Mouse (Mus musculus): Measurements from ENCODE around the gene Fam69a. TPM values are rescaled to one million over a fixed set of nuclear protein-coding genes. Genes with fewer than 3 reads are reported as not detected.
"Not testable (repeated sequence)": the region's sequence is repeated elsewhere in the genome, so short reads cannot be mapped to it uniquely, and the experiment has no call there.

The Fam69a gene
- total and polyA plus RNA-seq, 2 experiments from 2014 or later, result 5.7 to 18.6 TPM

DNA sequence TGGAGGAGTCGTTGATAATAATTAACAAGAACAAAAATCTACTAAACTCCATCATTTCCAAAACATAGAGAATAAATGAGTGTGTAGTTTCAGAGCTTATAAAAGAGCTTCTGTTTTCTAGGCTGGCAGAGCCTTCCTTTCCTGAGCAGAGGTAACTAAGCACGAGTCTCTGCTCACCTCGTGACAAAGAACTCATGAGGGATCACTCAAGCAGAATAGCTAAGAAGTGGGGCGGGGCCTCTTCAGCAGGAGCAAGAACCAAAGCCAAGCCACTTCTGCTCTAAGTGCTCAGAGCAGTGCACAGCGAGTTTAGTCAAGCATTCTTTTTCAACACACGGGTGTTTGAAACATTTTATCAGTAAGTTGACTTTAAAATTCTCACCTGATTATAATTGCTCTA lies 45.7 kb downstream of the Fam69a start:
- H3K27ac ChIP-seq (ENCODE audit: low read depth), result no peak overlapping the region
- ATAC-seq (ENCODE audit: insufficient read depth, low read depth) (no peak), DNase-seq (ENCODE audit: low spot score) (no peak)
- no peak overlapping the region for H3K4me2 ChIP-seq (ENCODE audit: low read depth, low read length)
- H3K4me1 ChIP-seq (ENCODE audit: control insufficient read depth, insufficient read depth), result peaks cover 5% of the 10 kb centered on the region; the same call in 1 of the 2 replicates
- H3K36me3 ChIP-seq (replicated peaks; ENCODE audit: control insufficient read depth, insufficient read depth, low read length), result no peaks in the 10 kb centered on the region
- 0 out of 2 replicates have a peak, but pooled peaks cover 2% of the 10 kb centered on the region for H3K9me3 ChIP-seq (replicated peaks; ENCODE audit: control insufficient read depth, low read length)
- H3K9ac ChIP-seq (replicated peaks; ENCODE audit: low read depth, low read length), result no peak overlapping the region
- TF ChIP-seq EP300 (IDR thresholded peaks at IDR 0.05; ENCODE audit: low read depth) (no peak), CTCF (IDR thresholded peaks at IDR 0.05; ENCODE audit: low read depth) (no peak)
- WGBS, result 33% methylated on average over 6 of the region's 6 CpGs
- no peak overlapping the region for H3K4me3 ChIP-seq (ENCODE audit: low read depth, low read length)
- H3K27me3 ChIP-seq (ENCODE audit: control insufficient read depth, insufficient read depth, low read length), result no peaks in the 10 kb centered on the region

DNA sequence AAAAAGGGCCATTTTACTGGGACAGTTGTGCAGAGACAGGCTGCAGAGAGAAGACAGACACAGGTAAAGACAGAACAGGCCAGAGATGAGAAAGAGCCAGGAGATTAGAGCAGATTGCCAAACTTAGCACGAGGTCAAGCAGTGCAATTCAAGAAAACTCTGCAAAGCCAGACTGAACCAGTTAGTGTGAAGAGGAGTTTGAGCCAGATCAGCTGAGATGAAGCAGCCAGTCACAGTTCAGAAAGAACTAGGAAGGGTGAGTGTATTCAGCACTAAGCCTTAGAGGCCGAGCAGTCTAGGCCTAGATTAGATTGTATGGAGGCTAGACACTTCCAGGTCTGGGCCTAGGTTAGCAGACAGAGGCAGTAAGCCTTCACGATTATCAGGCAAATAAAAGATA lies 47.2 kb downstream of the Fam69a start:
- WGBS, result 65% methylated on average over 3 of the region's 3 CpGs
- Histone ChIP-seq H3K4me3 (ENCODE audit: low read depth, low read length) (no peak overlapping the region), H3K27ac (ENCODE audit: low read depth) (no peak overlapping the region), H3K9ac (replicated peaks; ENCODE audit: low read depth, low read length) (no peak overlapping the region), H3K27me3 (ENCODE audit: control insufficient read depth, insufficient read depth, low read length) (no peaks in the 10 kb centered on the region), H3K9me3 (replicated peaks; ENCODE audit: control insufficient read depth, low read length) (no peaks in the 10 kb centered on the region), H3K4me1 (ENCODE audit: control insufficient read depth, insufficient read depth) (0 out of 2 replicates have a peak, but pooled peaks cover 5% of the 10 kb centered on the region), H3K4me2 (ENCODE audit: low read depth, low read length) (no peak overlapping the region), H3K36me3 (replicated peaks; ENCODE audit: control insufficient read depth, insufficient read depth, low read length) (no peaks in the 10 kb centered on the region)
- TF ChIP-seq EP300 (IDR thresholded peaks at IDR 0.05; ENCODE audit: low read depth) (no peak), CTCF (IDR thresholded peaks at IDR 0.05; ENCODE audit: low read depth) (no peak)
- ATAC-seq (ENCODE audit: insufficient read depth, low read depth) (no peak), DNase-seq (ENCODE audit: low spot score) (no peak)

DNA sequence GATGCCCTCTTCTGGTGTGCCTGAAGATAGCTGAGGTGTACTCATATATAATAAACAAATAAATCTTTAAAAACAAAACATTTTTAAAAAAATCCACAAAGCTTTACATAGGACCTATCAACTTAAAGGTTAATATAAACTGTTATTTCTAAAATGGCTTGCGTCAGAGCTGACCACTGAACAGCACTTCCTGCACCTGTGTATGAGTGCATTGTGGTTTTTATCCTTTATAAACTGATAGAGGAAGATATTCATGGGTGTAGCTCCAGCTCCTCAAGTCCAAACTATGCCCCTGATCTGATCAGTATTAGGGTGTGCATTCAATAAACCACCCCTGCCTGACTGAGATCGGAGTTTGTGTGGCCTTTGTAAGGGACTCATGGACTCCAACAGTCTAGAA lies 48.0 kb downstream of the Fam69a start:
- no peak for ATAC-seq (ENCODE audit: insufficient read depth, low read depth)
- DNase-seq (ENCODE audit: low spot score), result no peak

DNA sequence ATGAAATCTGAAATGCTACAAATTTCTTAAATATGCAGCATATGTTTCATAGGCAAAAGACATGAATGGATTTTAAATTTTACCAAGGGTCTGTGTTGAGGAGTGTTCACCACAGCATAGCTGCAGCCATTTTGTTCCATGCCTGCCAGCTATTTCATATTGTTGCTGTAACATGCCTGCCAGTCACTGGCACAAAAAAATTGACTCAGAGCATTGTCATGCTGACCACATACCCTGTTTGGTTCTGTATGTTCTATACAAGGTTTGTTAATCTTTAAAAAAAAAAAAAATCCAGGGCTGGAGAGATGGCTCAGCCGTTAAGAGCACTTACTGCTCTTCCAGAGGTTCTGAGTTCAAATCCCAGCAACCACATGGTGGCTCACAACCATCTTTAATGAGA lies 48.4 kb downstream of the Fam69a start:
- not testable (repeated sequence) for ATAC-seq (ENCODE audit: insufficient read depth, low read depth); H3K4me1 ChIP-seq (ENCODE audit: control insufficient read depth, insufficient read depth); H3K27me3 ChIP-seq (ENCODE audit: control insufficient read depth, insufficient read depth, low read length); H3K4me3 ChIP-seq (ENCODE audit: low read depth, low read length); H3K9me3 ChIP-seq (replicated peaks; ENCODE audit: control insufficient read depth, low read length); H3K27ac ChIP-seq (ENCODE audit: low read depth); H3K36me3 ChIP-seq (replicated peaks; ENCODE audit: control insufficient read depth, insufficient read depth, low read length); H3K9ac ChIP-seq (replicated peaks; ENCODE audit: low read depth, low read length); H3K4me2 ChIP-seq (ENCODE audit: low read depth, low read length); DNase-seq (ENCODE audit: low spot score)
- 78% methylated on average over 1 of the region's 1 CpGs for WGBS

More for the DNA sequence above, 48.0 kb downstream of the Fam69a start:
- no peaks in the 10 kb centered on the region for H3K27me3 ChIP-seq (ENCODE audit: control insufficient read depth, insufficient read depth, low read length)
- no peak for TF ChIP-seq CTCF (IDR thresholded peaks at IDR 0.05; ENCODE audit: low read depth)
- no peak overlapping the region for H3K27ac ChIP-seq (ENCODE audit: low read depth)
- H3K4me2 ChIP-seq (ENCODE audit: low read depth, low read length), result no peak overlapping the region
- 93% methylated on average over 2 of the region's 2 CpGs for WGBS
- H3K9ac ChIP-seq (replicated peaks; ENCODE audit: low read depth, low read length), result no peak overlapping the region
- no peak overlapping the region for H3K4me3 ChIP-seq (ENCODE audit: low read depth, low read length)
- no peaks in the 10 kb centered on the region for H3K36me3 ChIP-seq (replicated peaks; ENCODE audit: control insufficient read depth, insufficient read depth, low read length)
- H3K4me1 ChIP-seq (ENCODE audit: control insufficient read depth, insufficient read depth), result 0 out of 2 replicates have a peak, but pooled peaks cover 5% of the 10 kb centered on the region
- no peaks in the 10 kb centered on the region for H3K9me3 ChIP-seq (replicated peaks; ENCODE audit: control insufficient read depth, low read length)

- Histone ChIP-seq H3K4me2 (ENCODE audit: low read depth, low read length) (no peak overlapping the region), H3K27me3 (ENCODE audit: control insufficient read depth, insufficient read depth, low read length) (no peaks in the 10 kb centered on the region), H3K9me3 (replicated peaks; ENCODE audit: control insufficient read depth, low read length) (no peaks in the 10 kb centered on the region), H3K4me3 (ENCODE audit: low read depth, low read length) (no peak overlapping the region), H3K4me1 (ENCODE audit: control insufficient read depth, insufficient read depth) (0 out of 2 replicates have a peak, but pooled peaks cover 5% of the 10 kb centered on the region), H3K9ac (replicated peaks; ENCODE audit: low read depth, low read length) (no peak overlapping the region), H3K36me3 (replicated peaks; ENCODE audit: control insufficient read depth, insufficient read depth, low read length) (no peaks in the 10 kb centered on the region), H3K27ac (ENCODE audit: low read depth) (no peak overlapping the region)
- DNase-seq (ENCODE audit: low spot score) (no peak), ATAC-seq (ENCODE audit: insufficient read depth, low read depth) (no peak)
- no peak for TF ChIP-seq CTCF (IDR thresholded peaks at IDR 0.05; ENCODE audit: low read depth)
- no peak for TF ChIP-seq EP300 (IDR thresholded peaks at IDR 0.05; ENCODE audit: low read depth)
- WGBS, result 89% methylated on average over 10 of the region's 10 CpGs
Observed at GRCm38 (mm10) chr5:107936625-107937389, 50.1 kb downstream of the Fam69a start.

Data from heart, postnatal 0 days (tissue).